Mouse (Mus musculus) hindbrain, postnatal 0 days (tissue): ENCODE measurements around the gene Spock1. TPM values are rescaled to one million over a fixed set of nuclear protein-coding genes. Genes with fewer than 3 reads are reported as not detected.

ENCODE experiments used
- ATAC-seq: fragments of 200-750 bp; cut with Nextera tagmentation; 2 replicates; pipeline ENCODE4 v1.8.0; 2017; ENCODE audit warnings: mild to moderate bottlenecking, moderate TSS enrichment, moderate library complexity
- DNase-seq: peaks from one replicate; pipeline ENCODE4 v3.0.0-alpha.2; 2015; ENCODE audit warnings: low spot score
- H3K27ac ChIP-seq: fragments of 300-500 bp; sonication (generic); 2 replicates; pipeline ENCODE4 v1.5.1; 2014; ENCODE audit warnings: mild to moderate bottlenecking
- H3K27me3 ChIP-seq: fragments of 300-500 bp; sonication (generic); 2 replicates; pipeline ENCODE4 v1.6.1; 2014; ENCODE audit warnings: low read length, mixed read lengths; ENCODE audit not compliant: insufficient read depth
- H3K36me3 ChIP-seq: fragments of 300-500 bp; sonication (generic); 2 replicates; pipeline ENCODE4 v1.6.1; 2014; ENCODE audit warnings: low read length, mixed read lengths; ENCODE audit not compliant: insufficient read depth
- H3K4me1 ChIP-seq: fragments of 300-500 bp; sonication (generic); 2 replicates; pipeline ENCODE4 v1.6.1; 2014; ENCODE audit warnings: antibody characterized with exemption, low read length, mixed read lengths; ENCODE audit not compliant: insufficient read depth
- H3K4me2 ChIP-seq: fragments of 300-500 bp; sonication (generic); 2 replicates; pipeline ENCODE4 v1.6.1; 2014; ENCODE audit warnings: low read depth, mild to moderate bottlenecking, low read length, moderate library complexity, mixed read lengths
- H3K4me3 ChIP-seq: fragments of 300-500 bp; sonication (generic); 2 replicates; pipeline ENCODE4 v1.5.1; 2014; ENCODE audit warnings: low read length
- H3K9ac ChIP-seq: fragments of 300-500 bp; sonication (generic); replicated peaks from 2 replicates; pipeline ENCODE4 v1.6.1; 2014; ENCODE audit warnings: mild to moderate bottlenecking, low read length, moderate library complexity, mixed read lengths
- H3K9me3 ChIP-seq: fragments of 300-500 bp; sonication (generic); 2 replicates; pipeline ENCODE4 v1.6.1; 2016; ENCODE audit warnings: low read length, mixed read lengths
- CTCF ChIP-seq: IDR thresholded peaks from 2 replicates; pipeline ENCODE4 v1.5.1; 2016; ENCODE audit warnings: antibody characterized with exemption, control low read depth, low read depth
- WGBS: fragments of 180-500 bp; shearing (Covaris S2); extraction: QIAGEN DNeasy Blood & Tissue Kit; methylation state at CpG from one replicate; pipeline ENCODE4 v1.1.7; 2014; 5-methylcytosine and 5-hydroxymethylcytosine counted together
- polyA plus RNA-seq: library from polyadenylated mRNA; unstranded; fragments of >200 nt; fragmentation: Nextera tagmentation; extraction: Ambion mirVana; gene quantifications from 2 replicates; pipeline ENCODE4 v1.2.1, GENCODE M21; 2015
- total RNA-seq: library from RNA; depleted of rRNA; stranded (reverse); fragments of >200 nt; gene quantifications from 2 replicates; pipeline ENCODE4 v1.2.3, GENCODE M21; 2014

The Spock1 gene
- total and polyA plus RNA-seq, 2 experiments from 2014 or later, result 80.3 to 118 TPM

DNA sequence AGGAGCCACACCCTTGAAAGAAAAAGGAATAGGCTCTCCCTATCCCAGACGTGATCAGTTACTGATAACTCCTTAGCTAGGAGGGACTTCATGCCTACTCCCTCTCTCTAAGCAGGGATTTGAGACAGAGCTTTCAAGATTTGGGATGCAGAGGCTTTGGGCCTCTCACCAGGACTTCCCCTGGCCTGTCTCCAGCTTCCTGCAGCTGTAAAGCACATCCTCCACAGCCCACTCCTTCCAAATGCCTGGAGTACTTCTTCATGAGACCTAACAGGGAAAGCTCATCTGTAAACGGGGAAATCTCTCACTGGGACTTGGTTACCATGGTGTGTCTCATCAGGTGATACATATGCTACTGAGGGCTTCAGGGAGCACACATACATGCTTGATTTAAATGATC is 97.3 kb downstream of the Spock1 start:
- ATAC-seq, result no peak
- Histone ChIP-seq H3K27ac (no peak overlapping the region), H3K4me3 (no peak overlapping the region), H3K36me3 (no peaks in the 10 kb centered on the region), H3K27me3 (no peaks in the 10 kb centered on the region), H3K9ac (no peak overlapping the region), H3K4me2 (no peak overlapping the region), H3K9me3 (no peaks in the 10 kb centered on the region), H3K4me1 (peaks cover 4% of the 10 kb centered on the region)
- no peak for DNase-seq
- 43% methylated on average over 2 of the region's 2 CpGs for WGBS
- TF ChIP-seq CTCF, result no peak

- no peak for DNase-seq
- H3K4me2 ChIP-seq, result no peak overlapping the region
- no peak for ATAC-seq
- H3K4me1 ChIP-seq, result peaks cover 4% of the 10 kb centered on the region
- no peak for TF ChIP-seq CTCF
- no peaks in the 10 kb centered on the region for H3K9me3 ChIP-seq
- H3K9ac ChIP-seq, result no peak overlapping the region
- no peaks in the 10 kb centered on the region for H3K27me3 ChIP-seq
- no peaks in the 10 kb centered on the region for H3K36me3 ChIP-seq
- 66% methylated on average over 5 of the region's 5 CpGs for WGBS
- no peak overlapping the region for H3K27ac ChIP-seq
- H3K4me3 ChIP-seq, result no peak overlapping the region
These were observed 98.0 kb downstream of the Spock1 start for GRCm38 (mm10) chr13:57810083-57810482.

- H3K4me2 ChIP-seq, result no peak overlapping the region
- DNase-seq (no peak), ATAC-seq (no peak)
- H3K27ac ChIP-seq, result no peak overlapping the region
- H3K36me3 ChIP-seq, result no peaks in the 10 kb centered on the region
- no peak for TF ChIP-seq CTCF
- H3K4me1 ChIP-seq, result peaks cover 4% of the 10 kb centered on the region
- WGBS, result 74% methylated on average over 11 of the region's 11 CpGs
- no peaks in the 10 kb centered on the region for H3K27me3 ChIP-seq
- no peak overlapping the region for H3K9ac ChIP-seq
- no peak overlapping the region for H3K4me3 ChIP-seq
- H3K9me3 ChIP-seq, result no peaks in the 10 kb centered on the region
These were observed 98.5 kb downstream of the Spock1 start for GRCm38 (mm10) chr13:57809603-57810002.

DNA sequence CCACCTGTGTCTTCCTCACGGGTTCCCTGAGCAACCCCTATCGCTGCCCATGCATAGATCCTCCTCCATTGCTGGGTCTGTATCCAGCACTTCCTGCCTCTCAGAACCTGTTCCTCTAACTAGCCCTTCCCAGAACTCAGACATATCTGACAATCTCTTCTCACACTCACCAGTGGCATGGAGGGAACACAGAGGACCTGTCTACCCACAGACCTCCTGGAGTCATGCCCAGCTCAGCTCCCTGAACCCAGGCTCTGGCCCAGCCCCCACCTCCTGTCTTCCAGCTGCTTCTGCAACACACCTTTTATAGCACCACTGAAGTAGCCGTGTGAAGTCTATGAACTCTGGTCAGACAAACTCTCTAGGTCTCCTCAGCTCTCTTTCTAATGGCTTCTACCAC is 101.3 kb downstream of the Spock1 start:
- 86% methylated on average over 3 of the region's 3 CpGs for WGBS

GRCm38 (mm10) chr13:57806301-57806700 is 101.8 kb downstream of the Spock1 start:
- H3K9ac ChIP-seq, result no peak overlapping the region
- no peak for TF ChIP-seq CTCF
- DNase-seq, result no peak
- 30% methylated on average over 6 of the region's 6 CpGs for WGBS
- ATAC-seq, result 0 out of 2 replicates have a peak, but pooled peaks have one; percentile 10
- H3K4me1 ChIP-seq, result no peaks in the 10 kb centered on the region; the same call in 1 of the 2 replicates
- H3K4me3 ChIP-seq, result no peak overlapping the region
- H3K27me3 ChIP-seq, result no peaks in the 10 kb centered on the region
- H3K9me3 ChIP-seq, result no peaks in the 10 kb centered on the region
- no peaks in the 10 kb centered on the region for H3K36me3 ChIP-seq
- H3K27ac ChIP-seq, result 0 out of 2 replicates have a peak overlapping the region, but pooled peaks have one; percentile 20
- H3K4me2 ChIP-seq, result no peak overlapping the region

More for the DNA sequence above, 101.3 kb downstream of the Spock1 start:
- 0 out of 2 replicates have a peak, but pooled peaks have one; percentile 27 for ATAC-seq
- H3K27me3 ChIP-seq, result no peaks in the 10 kb centered on the region
- H3K4me1 ChIP-seq, result no peaks in the 10 kb centered on the region; the same call in 1 of the 2 replicates
- no peak for TF ChIP-seq CTCF
- H3K36me3 ChIP-seq, result no peaks in the 10 kb centered on the region
- no peak overlapping the region for H3K27ac ChIP-seq
- no peak overlapping the region for H3K4me3 ChIP-seq
- DNase-seq, result no peak
- H3K9ac ChIP-seq, result no peak overlapping the region
- H3K4me2 ChIP-seq, result no peak overlapping the region
- H3K9me3 ChIP-seq, result no peaks in the 10 kb centered on the region

GRCm38 (mm10) chr13:57798633-57799032 is 109.5 kb downstream of the Spock1 start:
- WGBS, result 88% methylated on average over 2 of the region's 2 CpGs
- no peaks in the 10 kb centered on the region for H3K4me1 ChIP-seq
- no peak for ATAC-seq
- H3K9me3 ChIP-seq, result no peaks in the 10 kb centered on the region
- H3K4me3 ChIP-seq, result no peak overlapping the region
- H3K36me3 ChIP-seq, result no peaks in the 10 kb centered on the region
- no peaks in the 10 kb centered on the region for H3K27me3 ChIP-seq
- no peak overlapping the region for H3K4me2 ChIP-seq
- H3K9ac ChIP-seq, result no peak overlapping the region
- no peak for DNase-seq
- no peak for TF ChIP-seq CTCF
- H3K27ac ChIP-seq, result no peak overlapping the region

GRCm38 (mm10) chr13:57796951-57797692 is 111.0 kb downstream of the Spock1 start:
- no peaks in the 10 kb centered on the region for H3K36me3 ChIP-seq
- ATAC-seq (no peak), DNase-seq (no peak)
- no peaks in the 10 kb centered on the region for H3K9me3 ChIP-seq
- H3K4me3 ChIP-seq, result no peak overlapping the region
- H3K27me3 ChIP-seq, result no peaks in the 10 kb centered on the region
- H3K4me1 ChIP-seq, result no peaks in the 10 kb centered on the region
- WGBS, result 65% methylated on average over 10 of the region's 10 CpGs
- no peak overlapping the region for H3K27ac ChIP-seq
- H3K9ac ChIP-seq, result no peak overlapping the region
- TF ChIP-seq CTCF, result no peak
- H3K4me2 ChIP-seq, result no peak overlapping the region
